Mouse (Mus musculus): ENCODE data around the gene Adamts9.

The Adamts9 gene

DNA sequence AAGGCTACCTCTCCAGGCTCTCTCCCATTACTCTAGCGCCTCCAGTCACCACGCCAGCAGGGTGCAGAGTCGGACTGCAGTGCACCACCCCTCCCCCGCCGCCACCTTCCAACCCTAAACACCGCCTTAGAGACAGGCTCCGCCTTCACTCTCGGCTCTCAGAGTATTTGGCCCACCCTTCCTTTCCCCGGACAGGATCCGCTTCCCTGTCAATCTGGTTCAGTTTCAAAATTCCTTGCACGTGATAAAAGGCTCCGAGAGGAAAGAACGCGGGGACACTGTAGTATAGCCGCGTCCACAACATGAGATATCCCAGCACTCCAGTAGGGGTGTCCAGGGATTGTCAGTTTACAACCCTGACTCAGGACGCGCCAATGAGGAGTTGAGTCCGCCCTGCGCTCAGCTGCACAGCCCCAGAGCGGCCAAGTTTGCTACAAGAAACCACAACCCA lies 2.0 kb downstream of the Adamts9 start:
- CTCF ChIA-PET, result interaction anchor here in 1 of 4 experiments (0.6 kb wide), 1 partner anchor 913 kb away, joined by 3 read pairs; no protein-coding TSS in a partner anchor
- POLR2A ChIA-PET, result interaction anchor here in 3 of 4 experiments (0.7 to 2.1 kb wide), 10 partner anchors 10 to 828 kb away, joined by 3 to 9 read pairs (median 4); no protein-coding TSS in a partner anchor

DNA sequence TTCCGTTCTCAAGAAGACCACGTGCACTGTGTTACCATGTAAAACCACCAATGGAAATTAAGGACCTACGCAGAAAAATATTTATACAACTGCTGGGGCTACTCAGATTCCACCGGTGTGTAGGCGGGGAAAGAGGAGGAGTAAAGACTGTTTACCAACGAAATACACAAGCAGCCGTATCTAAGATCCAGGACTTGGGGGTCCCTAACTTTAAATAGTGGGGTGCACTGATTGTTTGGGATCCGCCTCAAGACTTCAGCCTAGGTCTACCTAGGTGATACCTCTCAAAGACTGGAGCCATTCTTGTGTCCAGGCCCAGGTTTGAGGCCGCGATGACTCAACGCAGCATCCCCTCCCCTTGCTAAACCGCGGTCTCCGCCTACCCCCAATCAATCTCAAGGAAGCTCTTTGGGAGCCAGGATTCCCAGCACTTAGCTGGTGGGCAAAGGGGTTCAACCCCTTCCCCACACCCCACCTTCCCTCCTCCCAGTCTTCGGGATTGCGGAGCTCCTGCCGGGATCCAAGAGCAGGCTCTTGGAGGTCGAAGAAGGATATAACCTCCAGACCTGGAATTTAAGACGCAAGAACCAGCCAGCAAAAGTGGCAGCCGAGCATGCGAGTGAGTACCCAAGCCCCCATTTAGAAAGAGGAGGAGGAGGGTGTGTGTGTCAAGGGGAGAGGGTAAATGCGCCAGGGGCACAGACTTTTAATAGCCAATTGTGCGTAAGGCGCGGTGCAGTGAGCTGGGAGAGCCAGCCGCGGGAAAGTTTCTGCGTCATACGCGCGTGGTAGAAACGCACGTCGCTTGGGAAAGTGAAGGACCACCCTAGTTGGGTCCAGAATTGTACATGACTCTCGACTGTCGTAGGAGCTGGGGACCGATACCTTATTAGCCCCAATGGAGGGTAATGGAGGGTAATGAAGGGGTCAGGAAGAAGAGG lies 2.8 kb downstream of the Adamts9 start:
- ChIA-PET CTCF (interaction anchor here in 2 of 4 experiments (0.6 to 1.0 kb wide), 2 partner anchors 9 to 914 kb away, joined by 3 read pairs; no protein-coding TSS in a partner anchor), POLR2A (interaction anchor here in 3 of 4 experiments (0.7 to 2.1 kb wide), 11 partner anchors 9 to 829 kb away, joined by 3 to 9 read pairs (median 3); no protein-coding TSS in a partner anchor)

- POLR2A ChIA-PET, result interaction anchor here in 2 of 4 experiments (0.6 to 1.7 kb wide), 2 partner anchors 14 kb away, joined by 5 to 11 read pairs; no protein-coding TSS in a partner anchor
Observed at GRCm38 (mm10) chr6:92928261-92928660, 15.0 kb downstream of the Adamts9 start.

DNA sequence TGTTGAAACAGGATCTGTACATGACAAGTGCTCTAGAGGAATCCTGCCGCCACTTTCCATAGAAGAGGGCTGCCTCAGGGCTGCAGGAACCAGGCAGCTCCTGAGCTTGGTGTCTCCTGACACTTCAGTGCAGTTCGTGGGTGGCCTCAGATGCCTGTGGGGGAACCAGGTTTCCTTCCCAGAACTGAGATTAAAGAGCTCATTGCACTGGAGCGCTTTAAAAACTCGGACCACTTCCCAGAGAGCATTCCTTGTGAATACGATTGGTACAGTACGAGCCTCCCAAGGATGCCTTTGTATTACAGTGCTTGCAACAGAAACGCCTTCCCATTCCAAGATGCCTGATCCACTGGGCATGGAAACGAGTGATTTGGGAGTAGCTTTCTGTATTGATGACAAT lies 18.8 kb downstream of the Adamts9 start:
- ChIA-PET POLR2A (interaction anchor here in 2 of 4 experiments (1.2 to 1.9 kb wide), 4 partner anchors 16 to 137 kb away, joined by 3 to 6 read pairs (median 4); no protein-coding TSS in a partner anchor), CTCF (interaction anchor here in 1 of 4 experiments (0.7 kb wide), 1 partner anchor 1322 kb away, joined by 4 read pairs; no protein-coding TSS in a partner anchor)

More at GRCm38 (mm10) chr6:92928261-92928660, 15.0 kb downstream of the Adamts9 start:
- CTCF ChIA-PET, result no interaction called here

GRCm38 (mm10) chr6:92921843-92922242 lies 21.4 kb downstream of the Adamts9 start:
- ChIA-PET POLR2A (interaction anchor here in 2 of 4 experiments (0.6 to 0.9 kb wide), 2 partner anchors 19 to 173 kb away, joined by 3 read pairs; no protein-coding TSS in a partner anchor), CTCF (no interaction called here)

DNA sequence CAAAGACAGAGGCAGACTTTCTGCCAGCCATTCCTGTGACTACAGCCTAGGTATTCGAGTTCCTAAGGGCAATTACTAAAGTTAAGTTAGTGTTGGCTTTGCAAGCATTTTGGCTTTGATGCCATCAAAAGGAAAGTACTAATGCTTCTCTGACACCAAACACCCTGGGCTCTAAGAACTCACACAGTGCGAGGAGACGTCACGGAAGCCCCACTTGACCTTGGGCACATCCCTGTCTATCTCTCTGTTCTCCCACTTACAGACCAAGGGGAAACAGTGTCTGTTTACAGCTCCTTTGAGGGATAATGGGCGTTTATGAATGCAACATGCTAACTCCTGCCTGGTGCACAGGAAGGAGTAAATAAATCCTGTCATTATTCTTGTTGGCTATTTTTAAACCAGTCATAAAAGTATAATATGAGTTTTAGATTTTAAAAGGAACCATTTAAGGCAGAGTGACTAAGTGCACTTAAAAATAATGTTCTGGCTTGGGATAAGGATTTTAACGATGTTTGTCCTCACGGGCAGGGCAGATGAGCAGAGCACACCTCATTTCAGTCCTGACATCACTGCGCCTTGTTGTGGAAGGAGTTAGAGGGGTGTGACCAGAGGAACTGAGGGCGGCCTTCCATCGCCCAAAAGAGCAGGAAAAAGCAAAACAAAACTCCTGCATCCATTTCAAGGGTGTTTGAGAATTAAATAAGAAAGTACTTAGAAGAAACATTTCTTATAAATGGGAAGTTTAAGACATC lies 22.2 kb downstream of the Adamts9 start:
- POLR2A ChIA-PET, result interaction anchor here in 1 of 4 experiments (0.9 kb wide), 1 partner anchor 20 kb away, joined by 3 read pairs; no protein-coding TSS in a partner anchor
- CTCF ChIA-PET, result no interaction called here

GRCm38 (mm10) chr6:92910611-92911010 lies 32.7 kb downstream of the Adamts9 start:
- CTCF ChIA-PET, result no interaction called here
- POLR2A ChIA-PET, result interaction anchor here in 2 of 4 experiments (0.5 to 0.6 kb wide), 2 partner anchors 48 to 932 kb away, joined by 3 to 14 read pairs; no protein-coding TSS in a partner anchor

GRCm38 (mm10) chr6:92909361-92909760 lies 33.9 kb downstream of the Adamts9 start:
- POLR2A ChIA-PET, result interaction anchor here in 2 of 4 experiments (0.9 to 1.2 kb wide), 3 partner anchors 15 to 29 kb away, joined by 3 to 4 read pairs (median 4); no protein-coding TSS in a partner anchor
- CTCF ChIA-PET, result interaction anchor here in 1 of 4 experiments (0.6 kb wide), 1 partner anchor 53 kb away, joined by 13 read pairs; no protein-coding TSS in a partner anchor

GRCm38 (mm10) chr6:92905922-92906321 lies 37.4 kb downstream of the Adamts9 start:
- POLR2A ChIA-PET, result no interaction called here
- CTCF ChIA-PET, result no interaction called here

DNA sequence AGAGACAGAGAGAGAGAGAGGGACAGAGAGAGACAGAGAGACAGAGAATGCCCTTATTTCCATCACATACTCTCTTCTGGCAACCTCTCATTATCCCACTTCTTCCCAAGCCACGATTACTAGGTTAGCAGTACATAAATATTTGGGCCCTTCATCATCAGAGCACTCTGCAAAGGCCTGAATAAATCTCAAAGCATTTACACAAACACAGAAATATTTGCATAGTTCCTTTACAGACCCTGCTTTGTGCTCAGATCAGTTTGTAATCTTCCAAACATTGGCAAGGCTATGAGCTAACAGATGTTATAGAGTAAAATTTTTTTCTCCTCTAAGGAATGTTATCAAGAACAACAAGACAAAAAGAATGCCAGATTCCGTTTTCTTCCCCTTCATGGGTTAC lies 38.8 kb downstream of the Adamts9 start:
- ChIA-PET CTCF (no interaction called here), POLR2A (no interaction called here)

DNA sequence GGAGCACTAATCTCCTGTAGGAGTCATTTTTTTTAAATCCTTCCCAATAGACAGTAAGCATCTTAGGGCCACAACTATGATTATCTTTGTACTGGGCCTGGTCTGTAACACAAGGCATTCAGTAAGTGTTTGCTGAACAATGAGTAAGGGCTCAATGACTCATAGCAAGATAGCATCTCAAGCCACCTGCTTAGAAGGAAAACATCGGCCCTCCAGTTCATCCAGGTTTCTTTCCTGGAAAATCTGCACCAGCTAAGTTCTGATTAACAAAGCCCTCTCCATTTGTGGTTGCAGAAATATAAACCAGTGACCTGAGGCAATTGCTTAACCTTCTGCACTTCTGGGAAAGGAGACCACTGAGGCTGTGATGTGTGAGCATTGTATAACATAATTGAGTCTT lies 39.3 kb downstream of the Adamts9 start:
- POLR2A ChIA-PET, result no interaction called here
- CTCF ChIA-PET, result no interaction called here

DNA sequence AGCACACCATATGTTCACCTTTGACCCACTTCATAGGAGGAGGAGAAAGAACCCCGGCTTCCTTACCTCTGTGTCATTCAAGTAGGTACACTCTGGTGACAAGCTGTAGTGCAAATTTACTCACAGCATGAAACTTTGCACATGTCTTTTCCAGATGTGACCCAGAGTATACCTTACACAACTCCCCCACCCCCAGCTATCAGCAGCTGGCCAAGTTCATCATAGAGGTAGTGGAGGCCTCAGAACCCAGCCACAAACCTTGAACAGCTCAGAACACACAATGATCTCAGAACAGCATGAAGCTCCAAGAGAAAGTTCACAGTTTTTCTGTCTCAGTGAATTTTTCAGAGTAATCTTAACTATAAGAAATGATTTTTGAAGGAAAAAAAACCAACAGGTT lies 51.8 kb downstream of the Adamts9 start:
- POLR2A ChIA-PET, result no interaction called here
- CTCF ChIA-PET, result no interaction called here

GRCm38 (mm10) chr6:92883131-92883900 lies 60.0 kb downstream of the Adamts9 start:
- ChIA-PET CTCF (no interaction called here), POLR2A (no interaction called here)

DNA sequence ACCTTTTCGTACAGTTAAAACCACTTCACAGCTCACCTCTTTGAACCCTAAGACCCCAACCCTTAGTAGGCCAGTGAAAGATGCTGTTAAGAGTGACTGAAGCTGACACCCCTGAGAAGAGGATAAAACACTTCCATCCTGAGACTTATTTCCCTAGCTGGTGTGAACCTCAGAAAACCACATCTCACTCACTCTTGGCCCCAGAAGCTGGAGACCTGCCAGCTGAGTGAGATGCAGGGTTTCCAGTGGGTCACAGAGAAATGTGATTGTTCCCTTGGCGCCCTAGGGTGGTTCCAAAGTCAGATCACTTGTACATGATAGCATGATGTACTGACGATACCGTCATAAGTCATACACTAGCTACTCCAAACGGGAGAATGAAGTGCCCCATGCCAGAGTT lies 60.8 kb downstream of the Adamts9 start:
- CTCF ChIA-PET, result no interaction called here
- POLR2A ChIA-PET, result interaction anchor here in 1 of 4 experiments (0.5 kb wide), 1 partner anchor 26 kb away, joined by 4 read pairs; no protein-coding TSS in a partner anchor

- ChIA-PET POLR2A (interaction anchor here in 2 of 4 experiments (0.5 to 1.3 kb wide), 2 partner anchors 11 to 23 kb away, joined by 4 read pairs; partner anchors contain the start of gene Gm15737 (in 1 of the 2)), CTCF (no interaction called here)
Observed at GRCm38 (mm10) chr6:92879700-92880265, 63.5 kb downstream of the Adamts9 start.

DNA sequence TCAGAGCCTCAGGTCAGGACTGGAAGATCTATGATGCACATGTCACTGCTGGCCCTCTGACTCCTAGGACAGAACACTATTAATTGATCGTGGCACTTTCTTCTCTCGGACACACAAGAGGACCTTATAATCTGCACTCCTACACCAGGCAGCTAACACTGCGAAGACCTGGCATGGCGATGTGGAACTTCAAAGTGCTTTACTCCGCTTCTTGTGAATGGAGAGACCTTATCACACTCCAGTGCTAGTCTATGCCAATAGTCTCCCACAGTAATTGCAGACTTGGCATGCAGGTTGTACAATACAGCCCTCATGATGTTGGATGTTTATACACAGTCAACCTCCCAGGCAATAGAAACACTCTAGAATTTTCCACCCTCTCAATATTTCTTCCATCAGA lies 64.5 kb downstream of the Adamts9 start:
- ChIA-PET CTCF (no interaction called here), POLR2A (no interaction called here)

GRCm38 (mm10) chr6:92877236-92877635 lies 66.1 kb downstream of the Adamts9 start:
- ChIA-PET POLR2A (no interaction called here), CTCF (interaction anchor here in 1 of 4 experiments (0.6 kb wide), 1 partner anchor 991 kb away, joined by 3 read pairs; no protein-coding TSS in a partner anchor)

DNA sequence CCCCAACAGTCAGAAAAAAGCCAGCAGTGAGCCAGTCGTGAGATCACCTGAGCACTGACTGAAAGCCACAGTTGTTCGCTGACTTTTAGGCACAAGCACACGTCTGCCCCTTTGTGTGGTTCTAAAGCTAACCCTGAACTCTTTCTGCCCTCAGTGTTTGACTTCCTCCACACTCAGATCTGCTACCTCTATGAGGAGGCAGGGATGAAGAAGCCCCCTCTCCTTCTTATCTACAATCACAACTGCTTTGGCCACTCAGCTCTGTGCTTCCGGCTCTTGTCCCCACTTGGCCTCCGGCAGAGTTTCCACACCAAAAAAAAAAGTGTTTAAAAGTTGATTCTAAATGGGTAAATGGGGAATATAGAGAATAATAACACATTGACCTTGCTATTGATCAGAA lies 67.2 kb downstream of the Adamts9 start:
- POLR2A ChIA-PET, result no interaction called here
- CTCF ChIA-PET, result no interaction called here

Measured in embryonic stem cell, embryonic (primary cell).